Mouse (Mus musculus): ENCODE measurements around the gene Ufsp1. TPM values are rescaled to one million over a fixed set of nuclear protein-coding genes. Genes with fewer than 3 reads are reported as not detected.

Gene Ufsp1
- total RNA-seq, 2 experiments from 2014 or later: 8.8 to 10.0 TPM

- DNase-seq: no peak
- intact Hi-C loops (cut with DNase I): loop anchor here (10.0 kb wide), 1 partner anchor 56 kb away; no protein-coding TSS in a partner anchor
These were observed 24.1 kb downstream of the Ufsp1 start for GRCm38 (mm10) chr5:137318570-137318969.

GRCm38 (mm10) chr5:137320996-137321395, 26.6 kb downstream of the Ufsp1 start:
- intact Hi-C loops (cut with DNase I): no loop called here
- no peak for DNase-seq

GRCm38 (mm10) chr5:137330910-137331309, 36.5 kb downstream of the Ufsp1 start:
- DNase-seq: no peak
- intact Hi-C loops (cut with DNase I): loop anchor here (5.0 kb wide), 1 partner anchor 171 kb away; the partner anchor contains the start of gene Pop7

- DNase-seq: no peak
- intact Hi-C loops (cut with DNase I): loop anchor here (5.0 kb wide), 1 partner anchor 169 kb away; the partner anchor contains the start of gene Pop7
These were observed 38.6 kb downstream of the Ufsp1 start for GRCm38 (mm10) chr5:137332857-137333511.

- intact Hi-C loops (cut with DNase I): loop anchor here (2.0 to 5.0 kb wide), 2 partner anchors 43 to 169 kb away; partner anchors contain the start of gene Pop7
These were observed 39.2 kb downstream of the Ufsp1 start, which contains the start of gene Slc12a9 for GRCm38 (mm10) chr5:137333512-137334174. Slc12a9 (minus strand) TSS chr5:137333597.

GRCm38 (mm10) chr5:137334317-137334716, 39.9 kb downstream of the Ufsp1 start:
- no peak for DNase-seq
- intact Hi-C loops (cut with DNase I): loop anchor here (2.0 to 5.0 kb wide), 2 partner anchors 42 to 168 kb away; partner anchors contain the start of gene Pop7

More at GRCm38 (mm10) chr5:137333512-137334174, 39.2 kb downstream of the Ufsp1 start, which contains the start of gene Slc12a9:
- peak; percentile 93 to 97 for DNase-seq

- intact Hi-C loops (cut with DNase I): loop anchor here (2.0 to 5.0 kb wide), 2 partner anchors 42 to 197 kb away; partner anchors contain the start of genes Epo and Gnb2
- no peak for DNase-seq
These were observed 40.6 kb downstream of the Ufsp1 start for GRCm38 (mm10) chr5:137335066-137335465.

- intact Hi-C loops (cut with DNase I): loop anchor here (5.0 kb wide), 1 partner anchor 195 kb away; the partner anchor contains the start of genes Epo and Gnb2
- DNase-seq: no peak
These were observed 42.8 kb downstream of the Ufsp1 start for GRCm38 (mm10) chr5:137337190-137337589.

- peak; percentile 92 to 93 for DNase-seq
- intact Hi-C loops (cut with DNase I): loop anchor here (2.0 to 5.0 kb wide), 2 partner anchors 15 to 194 kb away; partner anchors contain the start of genes Epo and Gnb2
These were observed 43.8 kb downstream of the Ufsp1 start for GRCm38 (mm10) chr5:137338256-137338655.

- peak; percentile 78 to 83 for DNase-seq
- intact Hi-C loops (cut with DNase I): loop anchor here (1.0 to 5.0 kb wide), 3 partner anchors 10 to 194 kb away; partner anchors contain the start of genes Epo and Gnb2
These were observed 44.3 kb downstream of the Ufsp1 start for GRCm38 (mm10) chr5:137338663-137339289.

GRCm38 (mm10) chr5:137339290-137339979, 45.0 kb downstream of the Ufsp1 start:
- intact Hi-C loops (cut with DNase I): loop anchor here (1.0 to 5.0 kb wide), 3 partner anchors 9 to 193 kb away; partner anchors contain the start of genes Epo and Gnb2
- peak; percentile 68 to 75 for DNase-seq

GRCm38 (mm10) chr5:137340222-137340621, 45.8 kb downstream of the Ufsp1 start:
- DNase-seq: no peak
- intact Hi-C loops (cut with DNase I): no loop called here

GRCm38 (mm10) chr5:137342407-137343012, 48.1 kb downstream of the Ufsp1 start:
- intact Hi-C loops (cut with DNase I): no loop called here
- DNase-seq: no peak

- no peak for DNase-seq
- intact Hi-C loops (cut with DNase I): no loop called here
These were observed 49.0 kb downstream of the Ufsp1 start for GRCm38 (mm10) chr5:137343412-137343811.

GRCm38 (mm10) chr5:137343869-137344268, 49.4 kb downstream of the Ufsp1 start:
- intact Hi-C loops (cut with DNase I): no loop called here

More at GRCm38 (mm10) chr5:137343869-137344268, 49.4 kb downstream of the Ufsp1 start:
- DNase-seq: no peak
